Mouse (Mus musculus) CH12.LX (cell line): ENCODE results near the gene Lmo7. TPM values are rescaled to one million over a fixed set of nuclear protein-coding genes. Genes with fewer than 3 reads are reported as not detected.

ENCODE experiments used
- DNase-seq: peaks from one replicate; pipeline ENCODE4 v3.0.0-alpha.2; 2013; ENCODE audit errors: extremely low read depth
- H3K27ac ChIP-seq: 2 replicates; pipeline ENCODE4 v1.5.1; 2012; ENCODE audit warnings: low read depth, mild to moderate bottlenecking, control low read depth, moderate library complexity; ENCODE audit not compliant: insufficient read depth
- H3K27me3 ChIP-seq: replicated peaks from 2 replicates; pipeline ENCODE3; 2012; ENCODE audit warnings: inconsistent platforms
- H3K36me3 ChIP-seq, 2 experiments: replicated peaks in 1 of 2; 2 replicates each; pipeline versions ENCODE3 to v1.6.1; 2012; ENCODE audit warnings: inconsistent platforms in 1 of 2, low read length in 1 of 2, mild to moderate bottlenecking in 1 of 2, mixed read lengths in 1 of 2, moderate library complexity in 1 of 2; ENCODE audit not compliant: control insufficient read depth in 1 of 2, insufficient read depth in 1 of 2
- H3K4me1 ChIP-seq, 2 experiments: 2 replicates each; pipeline ENCODE4 v1.6.1; 2012; ENCODE audit warnings: inconsistent platforms in 1 of 2, moderate library complexity in 1 of 2; ENCODE audit not compliant: insufficient read depth in 2 of 2, control insufficient read depth in 1 of 2
- H3K4me2 ChIP-seq: 2 replicates; pipeline ENCODE4 v1.6.1; 2012; ENCODE audit warnings: low read depth, mild to moderate bottlenecking, control low read depth; ENCODE audit not compliant: poor library complexity, insufficient read depth, severe bottlenecking
- H3K4me3 ChIP-seq, 3 experiments: fragments of 150-350 bp in 1 of 3; sonication (generic) in 1 of 3; replicated peaks in 1 of 3; 2 replicates each; pipeline versions ENCODE3 to v1.5.1; 2011 to 2012; ENCODE audit warnings: low read depth in 2 of 3, low read length in 2 of 3, mild to moderate bottlenecking in 2 of 3, moderate library complexity in 2 of 3, control low read depth in 1 of 3, improper control_type of control experiment in 1 of 3, inconsistent platforms in 1 of 3, mixed read lengths in 1 of 3; ENCODE audit not compliant: poor library complexity in 1 of 3
- H3K79me2 ChIP-seq: replicated peaks from 2 replicates; pipeline ENCODE4 v1.6.1; 2012; ENCODE audit warnings: mild to moderate bottlenecking, moderate library complexity; ENCODE audit not compliant: control insufficient read depth, poor library complexity, insufficient read depth, severe bottlenecking; ENCODE audit errors: extremely low read depth
- H3K9ac ChIP-seq: 2 replicates; pipeline ENCODE4 v1.6.1; 2012; ENCODE audit warnings: low read depth, mild to moderate bottlenecking, control low read depth, moderate library complexity; ENCODE audit not compliant: insufficient read depth
- H3K9me3 ChIP-seq: replicated peaks from 2 replicates; pipeline ENCODE3; 2012; ENCODE audit warnings: low read length, inconsistent platforms, mixed read lengths
- KAT2A ChIP-seq: IDR thresholded peaks from 2 replicates; pipeline ENCODE4 v1.6.1; 2012; ENCODE audit warnings: low read length, improper control_type of control experiment, inconsistent platforms; ENCODE audit not compliant: insufficient replicate concordance
- dilution Hi-C: fragments of 300-500 bp; cut with MboI; formaldehyde crosslinking; loops from 2 replicates; pipeline ENCODE4 v1.14.3; 2020; ENCODE audit warnings: low sequenced_read_pairs; ENCODE audit not compliant: extremely low pct_unique_long_range_greater_than_20kb, extremely low pct_ligation_motif_present
- in situ Hi-C: fragments of 300-500 bp; cut with MboI; formaldehyde crosslinking; loops from 3 replicates; pipeline ENCODE4 v1.14.3; 2019; ENCODE audit warnings: low sequenced_read_pairs, low pct_ligation_motif_present, low pct_unique_long_range_greater_than_20kb, mixed read lengths
- polyA plus RNA-seq: library from polyadenylated mRNA; unstranded; fragments of >175 nt; gene quantifications from 2 replicates; pipeline ENCODE4 v1.2.1, GENCODE M21; 2012; ENCODE audit warnings: low read depth; ENCODE audit not compliant: insufficient read length
- total RNA-seq, 2 experiments: library from RNA; depleted of rRNA; stranded (reverse); fragments of 300-350 nt in 1 of 2; fragments of >200 nt in 1 of 2; gene quantifications; 2 replicates each; pipeline ENCODE4 v1.2.3; 2012 to 2014

Lmo7 gene
- total and polyA plus RNA-seq, 3 experiments, result 5.0 to 11.9 (median 8.3) TPM

- dilution Hi-C loops (no loop called here), in situ Hi-C loops (no loop called here)
- Histone ChIP-seq H3K9me3 (no peaks in the 10 kb centered on the region), H3K4me2 (no peak overlapping the region), H3K27me3 (no peaks in the 10 kb centered on the region), H3K27ac (no peak overlapping the region), H3K9ac (no peak overlapping the region), H3K4me1 (no peaks in the 10 kb centered on the region), H3K36me3 (no peaks in the 10 kb centered on the region), H3K4me3 (no peak overlapping the region), H3K79me2 (no peaks in the 10 kb centered on the region)
- DNase-seq, result no peak
- TF ChIP-seq KAT2A, result no peak
Observed at GRCm38 (mm10) chr14:101976021-101976685, 246.4 kb downstream of the Lmo7 start.

Other genes starting within 250 kb of the Lmo7 start
- gene Tbc1d4, start 120.8 kb upstream of the Lmo7 start, total RNA-seq (2012; rRNA removed), result 18.5 and 20.6 TPM in 2 replicates
- 72.9 and 76.5 TPM in 2 replicates for gene Tbc1d4, start 120.8 kb upstream of the Lmo7 start, total RNA-seq (2014; rRNA removed)
- 64.3 and 71.0 TPM in 2 replicates for gene Tbc1d4, start 120.8 kb upstream of the Lmo7 start, polyA plus RNA-seq
- 53.0 and 56.6 TPM in 2 replicates for gene Commd6, start 89.3 kb upstream of the Lmo7 start, total RNA-seq (2012; rRNA removed)
- 125 and 128 TPM in 2 replicates for gene Commd6, start 89.3 kb upstream of the Lmo7 start, total RNA-seq (2014; rRNA removed)
- 59.8 and 75.4 TPM in 2 replicates for gene Commd6, start 89.3 kb upstream of the Lmo7 start, polyA plus RNA-seq
- 101 and 114 TPM in 2 replicates for gene Uchl3, start 76.0 kb upstream of the Lmo7 start, total RNA-seq (2012; rRNA removed)
- 326 and 362 TPM in 2 replicates for gene Uchl3, start 76.0 kb upstream of the Lmo7 start, total RNA-seq (2014; rRNA removed)
- gene Uchl3, start 76.0 kb upstream of the Lmo7 start, polyA plus RNA-seq, result 165 and 169 TPM in 2 replicates
- gene Gm9922, start 143 bp upstream of the Lmo7 start, total RNA-seq (2012; rRNA removed), result 0.42 and 0.64 TPM in 2 replicates
- not detected in 2 replicates for gene Gm9922, start 143 bp upstream of the Lmo7 start, total RNA-seq (2014; rRNA removed)
- 0.76 TPM in 1 of 2 replicates, not detected in the other for gene Gm9922, start 143 bp upstream of the Lmo7 start, polyA plus RNA-seq